Mouse (Mus musculus) heart, postnatal 0 days (tissue): ENCODE measurements around the gene Csnk1e.

Experiments
- CTCF ChIP-seq: IDR thresholded peaks from 2 replicates; pipeline ENCODE4 v1.5.1; 2016; ENCODE audit warnings: antibody characterized with exemption, control low read depth, low read depth
- EP300 ChIP-seq: IDR thresholded peaks from 2 replicates; pipeline ENCODE4 v1.6.1; 2016; ENCODE audit warnings: antibody characterized with exemption, low read depth

DNA sequence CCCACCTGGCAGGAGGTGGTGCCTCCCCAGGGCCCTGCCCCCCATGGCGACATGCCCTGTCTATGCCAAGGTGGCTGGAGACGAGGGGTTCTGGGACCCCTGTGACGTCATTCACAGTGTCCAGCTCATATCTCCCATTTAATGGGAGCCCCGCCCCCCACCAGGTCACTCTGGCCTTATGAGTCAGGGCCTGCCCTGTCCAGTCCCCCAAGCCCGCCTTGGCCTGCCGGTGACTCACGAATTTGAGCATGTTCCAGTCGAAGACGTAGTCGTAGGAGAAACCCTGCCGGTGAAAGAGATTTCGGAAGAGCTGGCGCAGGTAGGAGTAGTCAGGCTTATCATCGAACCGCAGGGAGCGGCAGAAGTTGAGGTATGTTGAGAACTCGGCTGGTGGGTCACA, 30.8 kb downstream of the Csnk1e start:
- TF ChIP-seq CTCF (no peak), EP300 (no peak)
